Comparison of ENCODE assay signal across 8 mouse cellular contexts in the genomic region with DNA sequence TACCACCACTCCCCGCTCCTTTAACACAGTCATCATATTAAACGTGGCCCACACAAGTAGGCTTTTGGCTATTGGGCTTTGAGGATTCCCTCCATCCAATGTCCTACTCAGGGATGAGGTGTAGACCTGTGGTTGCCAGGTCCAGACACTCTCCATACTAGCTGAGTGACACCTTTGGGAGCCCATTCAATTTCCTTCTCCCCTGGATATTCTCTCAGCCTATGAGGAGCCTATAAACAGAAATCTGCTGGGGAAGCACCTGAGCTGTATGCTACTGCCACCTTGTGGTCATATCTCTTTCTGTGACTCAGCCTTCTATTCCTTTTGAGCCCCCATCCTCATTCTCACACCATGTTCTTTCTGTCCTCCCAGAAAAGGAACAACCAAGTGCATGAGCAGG.
DNase-seq lines count a peak whose midpoint lies in the region; ATAC-seq and TF ChIP-seq lines count a peak whose summit lies in the region.

No protein-coding gene starts in this region.

- H3K4me1 ChIP-seq in lung, adult 2 months (ENCODE audit: control insufficient read depth, insufficient read depth, low read length): no peaks in the 10 kb centered on the region
- H3K4me1 ChIP-seq in hindbrain, embryonic 13.5 days (replicated peaks): no peaks in the 10 kb centered on the region
- no peaks in the 10 kb centered on the region for H3K4me1 ChIP-seq in midbrain, postnatal 0 days (ENCODE audit: insufficient read depth, low read length)

- no peak overlapping the region for H3K27ac ChIP-seq in hindbrain, embryonic 13.5 days
- H3K27ac ChIP-seq in midbrain, postnatal 0 days (ENCODE audit: low read depth, low read length): no peak overlapping the region

- TF ChIP-seq CTCF in lung, adult 2 months (IDR thresholded peaks at IDR 0.05; ENCODE audit: insufficient read depth, low read length): peak; percentile 13; the same call in 1 of the 2 replicates
- peak; percentile 75 for TF ChIP-seq CTCF in midbrain, postnatal 0 days (IDR thresholded peaks at IDR 0.05)

- peak; percentile 65 for ATAC-seq in hindbrain, embryonic 13.5 days (ENCODE audit: low FRiP score)
- ATAC-seq in midbrain, postnatal 0 days (ENCODE audit: low FRiP score): no peak

- no peak overlapping the region for H3K9ac ChIP-seq in hindbrain, embryonic 13.5 days
- H3K9ac ChIP-seq in midbrain, postnatal 0 days (replicated peaks; ENCODE audit: low read length, poor library complexity, severe bottlenecking): no peak overlapping the region

- WGBS in lung, adult 2 months: 86% methylated on average over 2 of the region's 2 CpGs
- WGBS in hindbrain, embryonic 13.5 days: 97% methylated on average over 2 of the region's 2 CpGs
- WGBS in midbrain, postnatal 0 days: 92% methylated on average over 2 of the region's 2 CpGs

- no peak overlapping the region for H3K4me2 ChIP-seq in hindbrain, embryonic 13.5 days
- H3K4me2 ChIP-seq in midbrain, postnatal 0 days (ENCODE audit: low read depth, low read length, poor library complexity, severe bottlenecking): no peak overlapping the region

- H3K4me3 ChIP-seq in lung, adult 2 months (replicated peaks; ENCODE audit: extremely low read depth, low read depth, low read length): no peak overlapping the region
- H3K4me3 ChIP-seq in hindbrain, embryonic 13.5 days: no peak overlapping the region
- H3K4me3 ChIP-seq in midbrain, postnatal 0 days (ENCODE audit: low read depth, low read length): no peak overlapping the region

- H3K36me3 ChIP-seq in hindbrain, embryonic 13.5 days: no peaks in the 10 kb centered on the region
- H3K36me3 ChIP-seq in midbrain, postnatal 0 days (ENCODE audit: insufficient read depth, low read length): no peaks in the 10 kb centered on the region

- DNase-seq in lung, adult 2 months: peak; percentile 9
- DNase-seq in lung, adult 18-20 months: no peak
- DNase-seq in c-Kit-positive CD71-negative TER-119-negative erythroid progenitor cells, embryonic 14.5 days (ENCODE audit: low read depth): peak; percentile 14
- DNase-seq in midbrain, postnatal 0 days (ENCODE audit: low spot score): peak; percentile 53
- no peak for DNase-seq in frontal cortex, postnatal 14 days (ENCODE audit: low spot score in 2 of 2)
- no peak for DNase-seq in cerebellum, adult 11 months
- no peak for DNase-seq in left cerebral cortex, adult 18-20 months (ENCODE audit: low spot score in 2 of 2)

- no peaks in the 10 kb centered on the region for H3K9me3 ChIP-seq in hindbrain, embryonic 13.5 days
- no peaks in the 10 kb centered on the region for H3K9me3 ChIP-seq in midbrain, postnatal 0 days (ENCODE audit: low read length)

- H3K27me3 ChIP-seq in hindbrain, embryonic 13.5 days: no peaks in the 10 kb centered on the region
- H3K27me3 ChIP-seq in midbrain, postnatal 0 days (ENCODE audit: insufficient read depth, low read length): no peaks in the 10 kb centered on the region

- TF ChIP-seq POLR2A in lung, adult 2 months (IDR thresholded peaks at IDR 0.05; ENCODE audit: borderline replicate concordance, extremely low read depth, low read depth, low read length): no peak

Comparison
In these comparisons a context has a peak if more than half of its experiments do, and no peak if none do; other contexts are left out.
1. DNase-seq: peak in lung, adult 2 months (single experiment), c-Kit-positive CD71-negative TER-119-negative erythroid progenitor cells, embryonic 14.5 days (single experiment) and midbrain, postnatal 0 days (single experiment); none in lung, adult 18-20 months (0 of 2), frontal cortex, postnatal 14 days (0 of 2), cerebellum, adult 11 months (single experiment) and left cerebral cortex, adult 18-20 months (0 of 2).